Mouse (Mus musculus) right cerebral cortex, postnatal 4 days (tissue): ENCODE data around the gene Bsg.
"Not testable (repeated sequence)": the region's sequence is repeated elsewhere in the genome, so short reads cannot be mapped to it uniquely, and the experiment has no call there.

Experiments used
- DNase-seq: peaks from one replicate; pipeline ENCODE4 v3.0.0-alpha.2; 2022

Bsg gene

GRCm38 (mm10) chr10:79682916-79683582, 21.2 kb upstream of the Bsg start:
- peak; percentile 68 for DNase-seq

GRCm38 (mm10) chr10:79683726-79684640, 20.3 kb upstream of the Bsg start:
- no peak for DNase-seq

GRCm38 (mm10) chr10:79684770-79685600, 19.3 kb upstream of the Bsg start:
- no peak for DNase-seq

- DNase-seq = no peak
Observed at GRCm38 (mm10) chr10:79686219-79686618, 18.1 kb upstream of the Bsg start.

- DNase-seq = no peak
Observed at GRCm38 (mm10) chr10:79686691-79687090, 17.6 kb upstream of the Bsg start.

GRCm38 (mm10) chr10:79687513-79687912, 16.8 kb upstream of the Bsg start:
- no peak for DNase-seq

- DNase-seq = no peak
Observed at GRCm38 (mm10) chr10:79688720-79689119, 15.6 kb upstream of the Bsg start, which contains the start of gene Gzmm. Gene Gzmm, plus strand, starts transcription at chr10:79689020.

GRCm38 (mm10) chr10:79689178-79689577, 15.1 kb upstream of the Bsg start:
- no peak for DNase-seq

GRCm38 (mm10) chr10:79691986-79692548, 12.2 kb upstream of the Bsg start:
- DNase-seq = no peak

- no peak for DNase-seq
Observed at GRCm38 (mm10) chr10:79693580-79694378, 10.5 kb upstream of the Bsg start.

- DNase-seq = no peak
Observed at GRCm38 (mm10) chr10:79694379-79694655, 10.0 kb upstream of the Bsg start.

- DNase-seq = peak; percentile 76
Observed at GRCm38 (mm10) chr10:79695231-79696128, 8.8 kb upstream of the Bsg start.

GRCm38 (mm10) chr10:79696129-79696651, 8.1 kb upstream of the Bsg start:
- DNase-seq = no peak

- DNase-seq = no peak
Observed at GRCm38 (mm10) chr10:79697916-79698315, 6.4 kb upstream of the Bsg start.

- no peak for DNase-seq
Observed at GRCm38 (mm10) chr10:79698459-79698858, 5.8 kb upstream of the Bsg start.

GRCm38 (mm10) chr10:79700676-79701075, 3.6 kb upstream of the Bsg start:
- no peak for DNase-seq

GRCm38 (mm10) chr10:79701443-79702129, 2.7 kb upstream of the Bsg start:
- DNase-seq = no peak

GRCm38 (mm10) chr10:79702970-79703369, 1.3 kb upstream of the Bsg start:
- DNase-seq = not testable (repeated sequence)

GRCm38 (mm10) chr10:79703541-79703940, 750 bp upstream of the Bsg start:
- no peak for DNase-seq

- no peak for DNase-seq
Observed at GRCm38 (mm10) chr10:79704970-79705360, 674 bp downstream of the Bsg start.
